Mouse (Mus musculus): Measurements from ENCODE around the gene Itpka.
"Not testable (repeated sequence)": the region's sequence is repeated elsewhere in the genome, so short reads cannot be mapped to it uniquely, and the experiment has no call there.

Gene Itpka

DNA sequence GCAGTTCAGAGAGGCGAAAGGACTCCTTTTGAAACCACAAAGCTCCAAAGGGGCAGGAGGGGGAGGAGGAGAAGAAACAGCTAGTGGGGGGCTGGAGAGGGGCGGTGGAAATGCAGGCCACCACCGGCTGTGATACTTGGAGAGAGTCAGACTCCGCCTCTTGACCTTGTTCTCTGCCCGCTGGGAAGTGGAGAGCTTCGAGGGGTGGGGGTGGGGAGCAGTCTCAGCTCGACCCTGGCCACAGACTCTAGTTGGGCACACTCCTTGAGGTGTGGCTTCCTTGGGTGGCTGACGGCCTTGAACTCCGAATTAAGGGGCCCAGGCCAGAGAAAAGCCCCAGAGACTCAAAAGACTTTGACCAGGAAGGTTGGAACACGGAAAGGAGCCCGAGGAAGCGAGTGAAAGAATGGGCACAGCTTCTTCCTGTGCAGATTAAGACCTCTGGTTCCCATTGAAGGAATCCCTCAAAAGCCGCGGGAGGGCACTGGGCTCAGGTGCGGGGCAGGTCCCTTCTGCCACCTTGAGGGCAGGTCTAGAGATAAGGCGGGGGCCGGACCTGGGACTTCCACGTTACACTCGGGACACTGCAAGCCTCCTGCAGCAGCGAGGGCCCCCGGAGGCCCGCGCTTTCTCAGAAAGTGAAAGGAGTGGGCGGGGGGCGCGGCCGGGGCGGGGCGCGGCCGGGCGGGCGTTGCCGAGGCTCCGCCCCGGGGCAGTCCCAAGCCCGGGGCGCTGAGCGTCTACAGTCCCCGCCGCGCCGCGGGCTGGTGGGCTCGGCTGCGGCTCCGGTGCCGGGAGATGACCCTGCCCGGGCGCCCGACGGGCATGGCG is at the start of gene Itpka:
Gene Itpka (plus strand): TSS at position 757 of the 831 bp plus-strand sequence.
- in situ Hi-C loops (cut with MboI; ENCODE audit: unreplicated experiment in 2 of 2): no loop called here

DNA sequence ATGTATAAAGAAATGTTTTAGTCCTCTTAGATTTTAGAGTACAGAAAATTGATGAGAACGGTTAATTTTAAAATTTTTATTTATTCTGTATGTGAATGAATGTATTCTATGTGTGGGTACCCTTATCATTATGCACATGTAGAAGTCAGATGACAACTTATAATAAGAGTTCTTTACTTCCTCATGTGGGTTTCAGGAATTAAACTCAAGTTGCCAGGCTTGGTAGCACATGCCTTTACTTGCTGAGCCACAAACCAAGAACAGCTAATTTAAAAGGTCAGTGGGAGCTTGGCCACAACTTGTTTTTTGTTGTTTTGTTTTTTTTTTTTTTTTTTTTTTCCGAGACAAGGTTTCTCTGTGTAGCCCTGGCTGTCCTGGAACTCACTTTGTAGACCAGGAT is 47.3 kb upstream of the Itpka start:
- in situ Hi-C loops (cut with MboI; ENCODE audit: unreplicated experiment in 2 of 2): loop anchor here (5.0 to 10.0 kb wide), 3 partner anchors 90 to 312 kb away; partner anchors contain the start of gene Rpap1 (in 2 of the 2)

DNA sequence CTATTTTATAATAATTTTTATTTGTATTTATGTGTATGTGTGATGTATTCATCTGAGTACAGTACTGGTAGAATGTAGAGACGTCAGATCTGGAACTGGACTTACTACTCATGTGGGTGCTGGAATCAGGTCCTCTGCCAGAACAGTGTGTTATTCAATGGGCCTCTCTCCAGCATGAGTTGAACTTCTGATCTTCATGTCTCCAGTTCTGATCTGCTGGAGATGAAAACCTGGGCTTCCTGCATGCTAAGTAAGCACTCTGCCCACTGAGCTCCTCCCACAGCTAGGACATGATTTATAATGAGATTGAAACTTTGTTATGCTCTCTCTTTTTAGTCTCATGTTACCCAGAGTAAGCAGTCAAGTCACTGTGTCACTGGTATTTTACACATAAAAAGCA is 46.0 kb upstream of the Itpka start:
- in situ Hi-C loops (cut with MboI; ENCODE audit: unreplicated experiment in 2 of 2): loop anchor here in 1 of 2 experiments (10.0 kb wide), 1 partner anchor 89 kb away; the partner anchor contains the start of gene Rpap1

DNA sequence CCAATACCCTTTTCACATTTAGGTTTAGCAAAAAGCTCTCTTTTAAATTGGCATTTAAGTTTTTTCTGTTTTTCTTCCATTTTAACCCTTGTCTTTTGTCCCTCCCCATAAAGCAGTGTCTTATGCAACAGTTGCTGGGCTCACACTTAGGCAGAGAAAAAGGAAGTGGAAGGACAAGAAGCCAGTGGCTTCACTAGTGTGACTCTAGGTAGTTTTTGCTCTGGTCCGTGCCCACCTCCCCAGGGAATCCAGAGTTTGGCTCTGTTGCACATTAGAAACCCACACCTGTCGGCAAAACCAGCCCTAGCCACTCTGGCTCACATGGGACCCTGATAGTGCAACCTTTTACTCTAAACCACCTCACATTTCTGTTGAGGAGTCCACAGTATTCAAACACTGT is 43.7 kb upstream of the Itpka start:
- in situ Hi-C loops (cut with MboI; ENCODE audit: unreplicated experiment in 2 of 2): loop anchor here in 1 of 2 experiments (10.0 kb wide), 1 partner anchor 86 kb away; the partner anchor contains the start of gene Rpap1

DNA sequence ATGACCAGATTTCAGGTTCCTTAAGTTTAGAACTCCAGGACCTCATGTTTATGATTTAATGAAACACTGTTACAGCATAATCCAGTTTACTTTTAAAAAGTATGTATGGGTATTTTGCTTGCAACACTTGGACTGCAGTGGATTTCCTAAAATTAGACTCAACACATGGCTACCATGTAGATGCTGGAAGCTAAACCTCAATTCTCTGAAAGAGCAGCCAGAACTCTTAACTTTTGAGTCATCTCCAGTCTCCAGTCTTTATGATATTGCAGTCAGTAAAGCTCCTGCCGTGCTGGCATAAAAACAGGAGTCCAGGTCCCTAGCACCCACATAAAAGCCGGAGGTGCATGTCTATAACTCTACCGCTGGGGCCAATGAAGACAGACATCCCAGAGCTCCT is 42.2 kb upstream of the Itpka start:
- in situ Hi-C loops (cut with MboI; ENCODE audit: unreplicated experiment in 2 of 2): loop anchor here in 1 of 2 experiments (10.0 kb wide), 1 partner anchor 85 kb away; the partner anchor contains the start of gene Rpap1

DNA sequence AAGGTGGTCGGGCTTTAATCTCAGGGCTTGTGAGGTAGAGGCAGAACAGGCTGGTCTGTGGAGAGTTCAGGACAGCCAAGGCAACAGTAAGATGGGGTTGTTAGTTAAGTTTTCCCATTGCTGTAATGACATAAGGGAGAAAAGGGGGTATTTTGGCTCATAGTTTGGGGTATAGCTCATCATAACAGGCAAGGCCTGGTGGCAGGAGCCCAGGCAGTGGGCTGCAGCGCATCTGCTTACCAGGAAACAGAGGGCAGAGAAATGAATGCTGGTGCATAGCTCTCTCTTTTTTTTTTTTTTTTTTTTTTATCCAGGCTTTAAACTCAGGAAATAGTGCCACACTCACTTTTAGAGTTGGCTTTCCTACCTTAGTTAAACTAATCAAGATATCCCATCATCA is 39.0 kb upstream of the Itpka start:
- in situ Hi-C loops (cut with MboI; ENCODE audit: unreplicated experiment in 2 of 2): no loop called here

DNA sequence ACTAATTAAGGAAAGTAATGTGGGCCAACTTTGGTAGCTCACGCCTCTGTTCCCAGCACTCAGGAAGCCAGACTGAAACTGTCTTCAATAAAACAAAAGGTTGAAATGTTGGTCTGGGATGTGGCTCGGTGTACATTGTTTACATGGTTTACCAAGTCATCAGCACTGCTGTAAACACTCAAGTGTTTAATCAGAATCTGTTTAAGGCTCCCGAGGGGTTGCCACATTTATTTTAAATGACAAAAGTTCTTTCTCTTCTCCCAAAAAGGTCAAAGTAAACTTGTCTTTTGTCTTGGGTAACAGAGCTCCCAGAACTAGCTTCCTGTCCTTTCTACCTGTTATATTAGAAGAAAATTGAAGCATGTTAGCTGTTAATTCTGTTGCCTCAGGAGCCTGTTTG is 34.5 kb upstream of the Itpka start:
- in situ Hi-C loops (cut with MboI; ENCODE audit: unreplicated experiment in 2 of 2): no loop called here

DNA sequence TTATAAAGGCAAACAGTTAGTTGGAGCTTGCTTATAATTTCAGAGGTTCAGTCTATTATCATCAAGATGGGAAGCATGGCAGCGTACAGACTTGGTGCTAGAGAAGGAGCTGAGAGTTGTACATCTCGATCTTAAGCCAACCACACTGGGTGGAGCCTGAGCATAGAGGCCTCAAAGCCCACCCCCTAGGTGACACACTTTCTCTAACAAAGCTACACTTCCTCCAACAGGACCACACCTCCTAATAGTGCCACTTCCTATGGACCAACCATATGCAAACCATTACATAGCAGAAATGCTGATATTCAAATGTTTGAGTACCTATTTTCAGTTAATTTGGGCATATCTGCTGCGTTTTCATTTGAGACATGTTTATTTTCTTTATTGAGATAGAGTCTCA is 32.1 kb upstream of the Itpka start:
- in situ Hi-C loops (cut with MboI; ENCODE audit: unreplicated experiment in 2 of 2): no loop called here

DNA sequence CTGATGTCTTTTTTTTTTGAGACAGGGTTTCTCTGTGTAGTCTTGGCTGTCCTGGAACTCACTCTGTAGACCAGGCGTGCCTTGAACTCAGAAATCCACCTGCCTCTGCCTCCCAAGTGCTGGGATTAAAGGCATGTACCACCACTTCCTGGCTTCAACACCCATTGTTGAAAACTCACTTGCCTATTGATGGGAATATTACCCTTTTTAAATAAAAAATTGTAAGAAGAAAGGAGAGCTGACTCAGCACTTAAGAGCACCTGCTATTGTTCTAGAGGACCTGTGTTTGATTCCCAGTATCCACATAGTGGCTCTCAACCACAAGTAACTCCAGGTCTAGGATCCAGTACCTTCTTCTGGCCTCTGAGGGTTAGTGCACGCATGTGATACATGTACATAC is 26.3 kb upstream of the Itpka start:
- in situ Hi-C loops (cut with MboI; ENCODE audit: unreplicated experiment in 2 of 2): not testable (repeated sequence)

DNA sequence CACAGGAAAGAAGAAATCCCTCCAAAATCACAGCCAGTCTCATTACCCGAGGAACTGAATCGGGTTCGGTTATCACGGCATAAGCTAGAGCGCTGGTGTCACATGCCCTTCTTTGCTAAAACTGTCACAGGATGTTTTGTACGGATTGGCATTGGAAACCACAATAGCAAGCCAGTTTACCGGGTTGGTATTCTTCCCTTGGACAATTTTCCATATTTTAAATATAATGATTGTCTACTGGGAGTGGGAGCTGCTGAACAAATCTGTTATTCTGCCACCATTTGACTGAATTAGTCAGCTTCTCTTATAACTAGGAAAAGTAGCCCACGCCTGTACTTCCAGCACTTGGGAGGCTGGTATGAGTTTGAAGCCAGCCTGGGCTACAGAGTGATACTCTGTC is 21.1 kb upstream of the Itpka start:
- in situ Hi-C loops (cut with MboI; ENCODE audit: unreplicated experiment in 2 of 2): no loop called here

DNA sequence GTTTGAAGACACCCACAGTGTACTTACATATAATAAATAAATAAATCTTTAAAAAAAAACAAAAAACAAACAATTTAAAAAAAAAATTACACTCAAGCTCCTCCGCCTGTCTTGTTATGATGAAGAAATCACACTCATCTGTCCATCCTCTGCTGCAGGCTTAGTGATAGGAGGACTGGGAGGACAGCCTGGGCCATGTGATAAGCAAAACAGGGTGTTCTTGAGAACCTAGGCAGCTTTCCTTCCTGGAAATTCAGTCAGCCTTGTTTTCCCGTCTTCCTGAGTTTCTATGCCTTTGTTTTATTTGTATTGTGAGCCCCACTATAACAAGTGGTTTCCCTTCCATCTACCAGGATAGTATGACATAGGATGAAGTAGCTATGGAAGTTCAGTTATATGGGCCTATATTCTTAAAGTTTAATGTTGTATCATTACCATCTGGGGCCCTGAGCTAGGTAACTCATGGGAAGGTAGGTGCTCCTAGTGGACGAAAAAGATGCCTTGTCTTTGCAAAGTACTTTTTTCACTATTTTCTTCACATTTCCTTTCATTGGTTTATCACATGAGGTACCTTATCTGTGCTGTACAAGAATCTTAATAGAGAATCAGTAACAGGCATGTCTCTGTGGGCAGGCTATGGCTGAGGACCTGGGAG is 14.2 kb upstream of the Itpka start:
- in situ Hi-C loops (cut with MboI; ENCODE audit: unreplicated experiment in 2 of 2): no loop called here

DNA sequence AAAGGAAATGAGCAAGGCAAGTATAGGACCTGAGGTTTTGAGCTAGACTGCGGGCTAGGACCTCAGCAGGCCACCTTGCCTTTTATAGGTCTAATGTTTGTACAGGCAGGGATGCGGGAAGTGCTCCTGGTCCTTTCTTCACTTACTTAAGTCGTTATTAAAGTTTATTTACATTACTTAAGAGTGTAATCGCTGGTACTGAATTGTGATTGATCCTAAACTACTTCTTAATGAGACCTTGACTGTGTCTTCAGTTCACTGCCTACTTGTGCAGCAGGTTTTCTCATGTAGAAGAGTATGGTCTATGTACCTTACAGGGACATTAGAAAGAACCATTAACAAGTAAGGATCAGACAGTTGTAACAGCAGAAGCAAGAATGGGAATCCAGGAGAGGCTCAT is 11.4 kb upstream of the Itpka start:
- in situ Hi-C loops (cut with MboI; ENCODE audit: unreplicated experiment in 2 of 2): no loop called here

DNA sequence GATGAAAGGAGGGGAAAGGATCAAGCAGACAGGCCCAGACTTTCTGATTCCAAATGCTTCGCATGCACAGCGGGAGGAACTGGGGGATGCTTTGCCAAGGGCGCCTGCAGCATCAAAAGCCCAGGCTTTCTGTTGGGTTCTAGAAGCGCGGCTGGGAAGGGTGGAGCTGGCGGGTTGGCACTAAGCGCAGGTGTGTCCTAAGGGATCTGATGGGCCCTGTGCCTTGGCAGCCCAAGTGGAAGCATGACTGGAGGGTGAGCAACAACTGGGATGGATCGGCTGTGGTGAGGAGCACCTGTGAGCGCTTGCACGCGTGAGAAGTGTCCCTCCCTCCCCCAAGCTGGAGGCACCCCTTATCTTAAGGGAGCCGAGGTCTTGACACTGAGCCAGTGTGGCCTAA is 5.0 kb upstream of the Itpka start:
- in situ Hi-C loops (cut with MboI; ENCODE audit: unreplicated experiment in 2 of 2): no loop called here

DNA sequence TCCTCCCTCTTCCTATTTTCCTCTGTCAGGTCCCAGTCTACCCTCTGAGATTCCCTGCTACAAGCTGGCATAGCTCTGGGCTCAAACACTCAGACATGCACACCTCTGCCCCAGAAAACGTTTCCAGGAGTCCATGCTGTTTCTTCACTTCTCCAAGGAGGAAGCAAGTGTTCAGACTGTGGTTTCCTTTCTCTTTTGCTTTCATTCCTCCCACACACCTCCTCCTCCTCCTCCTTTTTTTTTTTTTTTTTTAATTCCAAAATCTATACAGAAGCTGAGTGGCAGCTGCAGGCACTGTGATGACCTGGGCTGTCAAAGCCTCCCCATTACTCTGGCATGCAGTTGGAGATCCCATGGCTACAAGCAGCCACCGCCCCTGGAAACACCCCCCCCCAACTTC is 1.6 kb upstream of the Itpka start:
- in situ Hi-C loops (cut with MboI; ENCODE audit: unreplicated experiment in 2 of 2): no loop called here

DNA sequence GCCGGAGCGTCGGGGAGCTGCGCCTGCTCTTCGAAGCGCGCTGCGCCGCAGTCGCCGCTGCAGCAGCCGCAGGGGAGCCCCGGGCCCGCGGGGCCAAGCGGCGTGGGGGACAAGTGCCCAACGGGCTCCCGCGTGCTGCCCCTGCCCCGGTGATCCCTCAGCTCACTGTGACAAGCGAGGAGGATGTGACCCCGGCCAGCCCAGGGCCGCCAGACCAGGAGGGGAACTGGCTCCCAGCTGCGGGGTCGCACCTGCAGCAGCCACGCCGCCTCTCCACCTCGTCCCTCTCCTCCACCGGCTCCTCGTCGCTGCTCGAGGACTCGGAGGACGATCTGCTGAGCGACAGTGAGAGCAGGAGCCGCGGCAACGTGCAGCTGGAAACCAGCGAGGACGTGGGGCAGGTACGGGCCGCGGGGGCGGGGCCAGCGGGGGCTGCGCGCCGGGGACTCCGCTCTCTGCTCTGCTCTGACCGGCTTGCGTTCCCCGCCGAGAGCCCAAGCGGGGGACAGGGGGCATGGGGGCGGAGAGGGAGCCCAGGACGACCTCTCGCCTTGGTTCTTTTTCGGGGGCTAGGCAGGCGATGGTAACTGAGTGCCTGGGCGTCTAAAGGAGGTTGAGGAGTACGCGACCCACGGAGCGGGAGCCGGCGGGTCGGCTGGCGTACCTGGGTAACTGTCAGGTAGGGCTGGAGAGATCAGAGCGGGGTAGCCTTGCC is 481 bp downstream of the Itpka start:
- in situ Hi-C loops (cut with MboI; ENCODE audit: unreplicated experiment in 2 of 2): no loop called here

DNA sequence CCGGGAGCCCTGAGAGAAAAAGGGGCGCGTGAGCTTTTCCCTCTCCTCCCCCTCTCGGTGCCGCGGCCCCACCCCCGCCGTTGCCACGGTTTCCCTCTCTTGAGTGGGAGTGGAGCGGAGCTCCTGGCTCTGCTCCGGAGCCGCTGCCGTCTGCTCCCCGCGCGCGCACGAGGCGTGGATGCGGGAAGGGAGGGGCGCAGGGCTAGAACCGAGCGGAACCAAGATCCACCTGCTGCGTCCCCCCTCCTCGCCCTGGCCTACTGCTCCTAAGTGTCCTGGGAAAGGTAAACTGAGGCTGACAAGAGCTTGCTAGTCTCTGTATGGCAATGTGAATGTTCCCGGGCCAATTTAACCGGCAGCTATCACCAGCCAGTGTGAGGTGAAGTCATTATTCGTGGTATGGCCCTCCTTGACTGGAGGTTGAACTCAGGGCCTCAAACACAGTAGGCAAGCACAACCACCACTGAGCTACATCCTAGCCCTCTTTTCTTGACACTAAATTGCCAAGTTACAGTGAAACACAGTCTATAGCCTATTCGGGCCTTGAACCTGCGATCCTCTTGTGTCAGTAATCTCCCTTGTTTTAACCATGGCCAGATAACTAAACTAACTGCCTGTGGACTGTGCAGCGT is 1.2 kb downstream of the Itpka start:
- in situ Hi-C loops (cut with MboI; ENCODE audit: unreplicated experiment in 2 of 2): no loop called here

DNA sequence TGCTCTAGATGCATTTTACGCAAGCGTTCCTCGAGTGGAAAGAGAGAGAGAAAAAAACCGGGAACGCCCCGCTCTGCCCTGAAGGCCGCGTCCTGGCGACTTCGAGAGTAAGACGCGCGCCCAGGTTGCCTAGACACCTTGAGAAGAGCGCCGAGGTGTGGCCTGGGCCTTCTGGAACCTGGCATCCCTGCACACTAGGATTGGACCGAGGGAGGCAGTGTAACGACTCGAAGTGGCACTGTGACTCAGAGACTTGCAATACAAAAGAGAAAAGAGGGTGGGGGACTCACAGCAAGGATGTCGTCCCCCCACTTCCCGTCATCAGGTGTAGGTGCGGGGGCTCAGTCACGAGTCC is 1.6 kb downstream of the Itpka start:
- in situ Hi-C loops (cut with MboI; ENCODE audit: unreplicated experiment in 2 of 2): no loop called here

DNA sequence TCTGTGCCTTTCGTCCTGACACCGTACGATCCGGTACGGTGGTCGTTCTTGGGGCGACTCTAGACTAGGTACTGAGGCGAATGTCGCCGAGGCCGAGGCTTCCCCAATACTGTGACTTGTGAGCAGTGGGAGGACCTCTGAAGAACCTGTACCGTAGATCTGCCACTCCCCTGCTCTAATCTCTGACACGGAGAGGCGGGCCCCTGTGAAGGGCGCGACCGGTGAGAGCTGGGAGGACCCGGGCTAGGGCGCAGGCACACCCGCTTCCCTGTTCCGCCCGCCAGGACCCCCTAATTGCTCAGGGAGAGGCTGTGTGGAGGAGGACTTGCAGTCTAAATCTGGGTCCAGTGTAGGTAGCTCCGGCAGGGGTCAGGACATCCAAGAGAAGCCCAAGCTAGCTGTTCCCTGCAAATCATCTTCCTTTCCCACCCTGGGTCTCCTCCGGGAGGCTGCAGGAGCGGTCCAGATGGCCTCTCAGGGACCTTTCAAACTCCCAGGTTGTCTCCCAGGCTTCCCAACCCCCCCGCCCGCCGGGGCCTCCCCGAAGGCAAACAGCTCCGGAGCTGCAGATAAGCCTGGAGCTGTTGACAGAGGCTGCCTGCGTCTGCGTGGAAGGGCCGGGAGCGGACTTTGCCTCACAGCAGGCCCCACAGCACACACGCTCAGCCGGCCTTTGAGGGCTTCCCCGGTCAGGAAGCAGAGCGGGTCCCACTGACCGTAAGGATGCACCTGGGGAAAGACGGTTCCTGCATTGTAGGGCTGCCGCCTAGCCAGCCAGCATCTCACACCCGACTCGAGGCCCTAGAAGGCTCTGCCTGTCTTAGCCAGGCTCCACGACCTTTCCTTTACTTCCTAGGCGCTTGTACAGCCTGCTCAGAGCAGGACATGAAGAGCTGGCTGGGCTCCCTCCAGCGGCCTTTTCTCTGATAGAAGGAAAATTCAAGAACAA is 2.3 kb downstream of the Itpka start:
- in situ Hi-C loops (cut with MboI; ENCODE audit: unreplicated experiment in 2 of 2): no loop called here

DNA sequence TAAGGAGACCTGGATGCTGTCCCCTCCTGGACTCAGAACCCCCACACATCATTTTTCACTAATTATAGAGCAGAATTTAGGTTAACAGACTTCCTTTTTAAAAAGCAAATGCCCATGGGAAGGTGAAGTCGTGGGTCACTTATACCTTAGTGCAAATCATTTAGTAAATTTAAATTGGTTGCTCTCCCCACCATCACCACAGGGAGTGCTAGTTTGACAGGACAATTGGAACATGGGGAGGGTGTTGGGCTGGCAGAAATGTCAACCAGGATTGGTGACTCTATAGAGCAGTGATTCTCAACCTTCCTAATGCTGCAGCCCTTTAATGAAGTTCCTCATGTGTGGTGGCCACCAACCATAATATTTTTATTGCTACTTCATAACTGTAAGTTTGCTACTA is 3.1 kb downstream of the Itpka start:
- in situ Hi-C loops (cut with MboI; ENCODE audit: unreplicated experiment in 2 of 2): no loop called here

DNA sequence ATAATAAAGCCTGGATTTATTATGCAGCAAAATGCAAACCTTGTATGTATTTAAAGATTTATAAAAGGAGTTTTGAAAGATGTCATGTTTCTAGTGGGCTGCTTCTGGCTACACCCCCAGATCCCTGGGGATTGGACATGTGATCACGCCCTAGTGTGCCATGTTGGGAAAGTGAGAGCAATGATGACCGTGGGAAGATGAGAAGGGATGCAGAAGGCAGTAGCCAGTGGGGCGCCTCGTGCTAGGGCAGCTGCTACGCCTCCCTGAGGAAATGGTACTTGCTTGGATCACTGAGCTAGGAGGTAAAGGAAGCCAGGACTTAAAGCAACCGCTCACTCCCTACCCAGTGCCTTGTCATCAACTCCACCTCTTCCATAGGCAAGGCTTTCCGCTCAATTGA is 5.4 kb downstream of the Itpka start:
- in situ Hi-C loops (cut with MboI; ENCODE audit: unreplicated experiment in 2 of 2): no loop called here

Data from v-Abl transformed pro-B cells (cell line).